Comparison of ENCODE assay signal across 8 mouse cellular contexts in genomic region chr16:4862863-4863483, GRCm38 (mm10). TPM values are rescaled to one million over a fixed set of nuclear protein-coding genes. Genes with fewer than 3 reads are reported as not detected.
DNase-seq lines count a peak whose midpoint lies in the region; ATAC-seq and TF ChIP-seq lines count a peak whose summit lies in the region.

No protein-coding gene starts in this region.

- H3K36me3 ChIP-seq in forebrain, embryonic 11.5 days (ENCODE audit: control insufficient read depth, insufficient read depth, low read length): no peaks in the 10 kb centered on the region
- no peaks in the 10 kb centered on the region for H3K36me3 ChIP-seq in heart, embryonic 16.5 days (ENCODE audit: control insufficient read depth, insufficient read depth)
- no peaks in the 10 kb centered on the region for H3K36me3 ChIP-seq in lung, embryonic 14.5 days (ENCODE audit: insufficient read depth)
- H3K36me3 ChIP-seq in thymus, adult 2 months (ENCODE audit: control insufficient read depth, insufficient read depth, low read length): no peaks in the 10 kb centered on the region

- H3K27ac ChIP-seq in forebrain, embryonic 11.5 days (ENCODE audit: low read depth, low read length): no peak overlapping the region
- H3K27ac ChIP-seq in heart, embryonic 16.5 days (ENCODE audit: low read length): no peak overlapping the region
- 0 out of 2 replicates have a peak overlapping the region, but pooled peaks have one; percentile 10 for H3K27ac ChIP-seq in lung, embryonic 14.5 days (ENCODE audit: low read depth)
- no peak overlapping the region for H3K27ac ChIP-seq in thymus, adult 2 months (ENCODE audit: control insufficient read depth, insufficient read depth, low read length)

- H3K4me2 ChIP-seq in forebrain, embryonic 11.5 days (ENCODE audit: low read depth, low read length, severe bottlenecking): no peak overlapping the region
- peak overlapping the region; percentile 22; the same call in 1 of the 2 replicates for H3K4me2 ChIP-seq in heart, embryonic 16.5 days (ENCODE audit: low read depth, low read length)
- no peak overlapping the region for H3K4me2 ChIP-seq in lung, embryonic 14.5 days

- TF ChIP-seq POLR2A in thymus, adult 2 months (IDR thresholded peaks at IDR 0.05; ENCODE audit: control insufficient read depth, extremely low read depth, insufficient read depth, low read length, poor library complexity): no peak

- TF ChIP-seq CTCF in lung, embryonic 14.5 days (IDR thresholded peaks at IDR 0.05; ENCODE audit: low read depth): peak; percentile 94
- TF ChIP-seq CTCF in thymus, adult 2 months (IDR thresholded peaks at IDR 0.05; ENCODE audit: borderline replicate concordance, control insufficient read depth, extremely low read depth, insufficient read depth, low read length, poor library complexity): peak; percentile 83

- peak; percentile 33 to 51 for DNase-seq in CD8-positive naive resting alpha-beta T cell, adult 2 months (ENCODE audit: low read depth in 2 of 2, low spot score in 2 of 2)
- peak; percentile 70 for DNase-seq in adrenal gland, postnatal 25 days
- DNase-seq in forebrain, embryonic 11.5 days (ENCODE audit: low spot score): peak; percentile 72
- DNase-seq in kidney, postnatal 4 days: peak; percentile 81 to 87
- peak; percentile 93 for DNase-seq in lung, embryonic 14.5 days
- peak; percentile 75 for DNase-seq in thymus, adult 2 months

- no peak overlapping the region for H3K4me3 ChIP-seq in forebrain, embryonic 11.5 days (ENCODE audit: low read depth, low read length)
- H3K4me3 ChIP-seq in heart, embryonic 16.5 days (ENCODE audit: low read length): no peak overlapping the region
- H3K4me3 ChIP-seq in lung, embryonic 14.5 days (ENCODE audit: low read depth, low read length): no peak overlapping the region
- no peak overlapping the region for H3K4me3 ChIP-seq in thymus, adult 2 months (ENCODE audit: control insufficient read depth, insufficient read depth, low read length)

- H3K9me3 ChIP-seq in forebrain, embryonic 11.5 days (ENCODE audit: control insufficient read depth, low read length): no peaks in the 10 kb centered on the region
- no peaks in the 10 kb centered on the region for H3K9me3 ChIP-seq in heart, embryonic 16.5 days (replicated peaks; ENCODE audit: control insufficient read depth, low read length)
- H3K9me3 ChIP-seq in lung, embryonic 14.5 days (ENCODE audit: low read depth, low read length): no peaks in the 10 kb centered on the region

- ATAC-seq in forebrain, embryonic 11.5 days (replicated peaks; ENCODE audit: low FRiP score): no peak
- ATAC-seq in heart, embryonic 16.5 days (replicated peaks; ENCODE audit: extremely low read depth, insufficient read depth, low FRiP score): peak; percentile 86
- ATAC-seq in lung, embryonic 14.5 days (ENCODE audit: insufficient read depth): peak; percentile 94
- ATAC-seq in neutrophil, adult 5-6 weeks (ENCODE audit: extremely low read depth, insufficient number of reproducible peaks, low FRiP score, poor library complexity, severe bottlenecking): peak; percentile 89

- H3K27me3 ChIP-seq in forebrain, embryonic 11.5 days (ENCODE audit: control insufficient read depth, insufficient read depth, low read length): no peaks in the 10 kb centered on the region
- no peaks in the 10 kb centered on the region for H3K27me3 ChIP-seq in heart, embryonic 16.5 days (ENCODE audit: control insufficient read depth, insufficient read depth, low read length)
- H3K27me3 ChIP-seq in lung, embryonic 14.5 days (ENCODE audit: insufficient read depth, low read length): no peaks in the 10 kb centered on the region
- H3K27me3 ChIP-seq in thymus, adult 2 months (ENCODE audit: control insufficient read depth, insufficient read depth, low read length): no peaks in the 10 kb centered on the region

- WGBS in forebrain, embryonic 11.5 days: 59% methylated on average over 9 of the region's 9 CpGs
- 22% methylated on average over 9 of the region's 9 CpGs for WGBS in heart, embryonic 16.5 days
- 25% methylated on average over 9 of the region's 9 CpGs for WGBS in lung, embryonic 14.5 days
- WGBS in thymus, adult 2 months: 43% methylated on average over 9 of the region's 9 CpGs

- H3K9ac ChIP-seq in forebrain, embryonic 11.5 days (ENCODE audit: low read length): no peak overlapping the region
- no peak overlapping the region for H3K9ac ChIP-seq in heart, embryonic 16.5 days (ENCODE audit: low read length)
- no peak overlapping the region for H3K9ac ChIP-seq in lung, embryonic 14.5 days

- no peaks in the 10 kb centered on the region for H3K4me1 ChIP-seq in forebrain, embryonic 11.5 days (replicated peaks; ENCODE audit: control insufficient read depth, insufficient read depth, low read length)
- peaks cover 5% of the 10 kb centered on the region; the same call in 1 of the 2 replicates for H3K4me1 ChIP-seq in heart, embryonic 16.5 days (ENCODE audit: control insufficient read depth, insufficient read depth, low read length)
- H3K4me1 ChIP-seq in lung, embryonic 14.5 days (ENCODE audit: insufficient read depth): 0 out of 2 replicates have a peak, but pooled peaks cover 4% of the 10 kb centered on the region
- no peaks in the 10 kb centered on the region for H3K4me1 ChIP-seq in thymus, adult 2 months (replicated peaks; ENCODE audit: control insufficient read depth, insufficient read depth, low read length)

RNA-seq across cellular contexts. Expression of gene Ubald1, which starts 17.1 kb away (rescaled TPM):
- 41.3 and 44.3 TPM in 2 replicates for total RNA-seq in adrenal gland, postnatal 25 days (2021)
- polyA plus RNA-seq in forebrain, embryonic 11.5 days (2014; fragmentation: Nextera tagmentation; extraction: Ambion mirVana): 23.9 TPM in 2 replicates
- polyA plus RNA-seq in heart, embryonic 16.5 days (2015; fragmentation: Nextera tagmentation; extraction: Ambion mirVana): 25.6 and 27.3 TPM in 2 replicates
- polyA plus RNA-seq in lung, embryonic 14.5 days (2014; fragmentation: Nextera tagmentation; extraction: Ambion mirVana): 38.7 and 39.3 TPM in 2 replicates
- total RNA-seq in neutrophil, adult 5-6 weeks (2017): 33.1 and 36.3 TPM in 2 replicates
- polyA plus RNA-seq in thymus, adult 2 months (2012; rRNA removed): 92.4 and 107 TPM in 2 replicates

RNA-seq across cellular contexts. Expression of gene Mgrn1, which starts 23.1 kb away (rescaled TPM):
- 75.1 and 85.4 TPM in 2 replicates for total RNA-seq in adrenal gland, postnatal 25 days (2021)
- polyA plus RNA-seq in forebrain, embryonic 11.5 days (2014; fragmentation: Nextera tagmentation; extraction: Ambion mirVana): 69.9 and 77.2 TPM in 2 replicates
- 128 and 132 TPM in 2 replicates for polyA plus RNA-seq in heart, embryonic 16.5 days (2015; fragmentation: Nextera tagmentation; extraction: Ambion mirVana)
- polyA plus RNA-seq in lung, embryonic 14.5 days (2014; fragmentation: Nextera tagmentation; extraction: Ambion mirVana): 88.0 and 88.8 TPM in 2 replicates
- total RNA-seq in neutrophil, adult 5-6 weeks (2017): 78.8 and 85.0 TPM in 2 replicates
- 89.2 and 98.3 TPM in 2 replicates for polyA plus RNA-seq in thymus, adult 2 months (2012; rRNA removed)

RNA-seq across cellular contexts. Expression of gene 4930562C15Rik, which starts 27.8 kb away (rescaled TPM):
- total RNA-seq in adrenal gland, postnatal 25 days (2021): not detected in 2 replicates
- polyA plus RNA-seq in forebrain, embryonic 11.5 days (2014; fragmentation: Nextera tagmentation; extraction: Ambion mirVana): 0.36 TPM in 1 of 2 replicates, not detected in the other
- 0.26 and 0.49 TPM in 2 replicates for polyA plus RNA-seq in heart, embryonic 16.5 days (2015; fragmentation: Nextera tagmentation; extraction: Ambion mirVana)
- 1.0 and 1.1 TPM in 2 replicates for polyA plus RNA-seq in lung, embryonic 14.5 days (2014; fragmentation: Nextera tagmentation; extraction: Ambion mirVana)
- 0.58 and 2.6 TPM in 2 replicates for total RNA-seq in neutrophil, adult 5-6 weeks (2017)
- polyA plus RNA-seq in thymus, adult 2 months (2012; rRNA removed): 0.13 TPM in 1 of 2 replicates, not detected in the other

Comparison
In these comparisons a context has a peak if more than half of its experiments do, and no peak if none do; other contexts are left out.
1. DNase-seq: peak in every context shown above with its lines; median percentile 93 in lung, embryonic 14.5 days; 84 in kidney, postnatal 4 days; 75 in thymus, adult 2 months; 72 in forebrain, embryonic 11.5 days; 70 in adrenal gland, postnatal 25 days; 42 in CD8-positive naive resting alpha-beta T cell, adult 2 months.